Mouse (Mus musculus) frontal cortex, adult 2 months (tissue): Measurements from ENCODE around the gene Tmtc1. TPM values are rescaled to one million over a fixed set of nuclear protein-coding genes. Genes with fewer than 3 reads are reported as not detected.

ENCODE experiments used
- DNase-seq, 2 experiments: peaks; one replicate each; pipeline ENCODE4 v3.0.0; 2022; ENCODE audit warnings: low spot score in 1 of 2; ENCODE audit errors: extremely low spot score in 1 of 2
- polyA plus RNA-seq: library from polyadenylated mRNA; depleted of rRNA; stranded (reverse); fragments of >200 nt; gene quantifications from 2 replicates; pipeline ENCODE4 v1.2.3, GENCODE M21; 2012; rRNA removed

Tmtc1 gene
- polyA plus RNA-seq, 1 experiment = 32.2 TPM

DNA sequence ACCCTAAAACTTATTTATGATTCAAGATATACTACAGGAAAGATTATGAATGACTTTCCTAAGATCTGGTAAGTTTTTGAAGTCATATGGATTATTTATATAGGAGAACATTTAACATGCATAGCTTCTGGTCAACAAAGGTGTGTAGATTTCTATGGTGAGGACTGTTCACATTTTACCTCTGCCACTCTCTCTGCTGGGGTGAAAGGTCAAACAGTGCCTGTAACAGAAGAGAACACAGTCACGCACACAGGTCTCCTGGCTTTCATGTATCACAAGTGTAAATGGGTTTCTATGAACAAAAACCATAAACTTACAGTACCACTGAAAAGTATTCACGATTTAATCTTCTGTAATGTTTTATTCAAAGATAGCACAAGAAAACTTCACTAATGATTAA lies 245.0 kb downstream of the Tmtc1 start:
- no peak for DNase-seq

GRCm38 (mm10) chr6:148193972-148194701 lies 250.1 kb downstream of the Tmtc1 start:
- DNase-seq = no peak

GRCm38 (mm10) chr6:148185694-148186093 lies 258.5 kb downstream of the Tmtc1 start:
- DNase-seq = no peak

Other genes starting within 250 kb of the Tmtc1 start
- gene Ergic2, start 232.0 kb downstream of the Tmtc1 start, polyA plus RNA-seq = 54.4 and 61.4 TPM in 2 replicates